Mouse (Mus musculus): Measurements from ENCODE around the gene Rinl. TPM values are rescaled to one million over a fixed set of nuclear protein-coding genes. Genes with fewer than 3 reads are reported as not detected.
A peak's percentile ranks its signal among the peaks of the same experiment; 100 is the strongest.

Rinl gene
- total and polyA plus RNA-seq, 3 experiments = 46.1 to 65.5 (median 60.6) TPM

- no peak for DNase-seq (ENCODE audit: extremely low read depth)
- TF ChIP-seq MAFK (IDR thresholded peaks at IDR 0.05; ENCODE audit: insufficient replicate concordance, low read length) = no peak
- TF ChIP-seq GABPA (IDR thresholded peaks at IDR 0.05; ENCODE audit: insufficient replicate concordance, low read depth, low read length) = no peak
- TF ChIP-seq IRF4 (IDR thresholded peaks at IDR 0.05; ENCODE audit: low read depth, low read length) = no peak
- no peak for TF ChIP-seq KAT2A (IDR thresholded peaks at IDR 0.05; ENCODE audit: insufficient replicate concordance, low read length)
- no peak for TF ChIP-seq UBTF (IDR thresholded peaks at IDR 0.05; ENCODE audit: low read depth, low read length)
- Histone ChIP-seq H3K27ac (ENCODE audit: insufficient read depth, low read depth) (peak overlapping the region; percentile 65), H3K9me3 (replicated peaks; ENCODE audit: low read length) (no peaks in the 10 kb centered on the region), H3K27me3 (replicated peaks) (no peaks in the 10 kb centered on the region), H3K36me3 (replicated peaks in 1 of 2; ENCODE audit: control insufficient read depth in 1 of 2, insufficient read depth in 1 of 2, low read length in 1 of 2) (peaks cover 91 to 97% of the 10 kb centered on the region in 2 experiments), H3K4me2 (ENCODE audit: insufficient read depth, low read depth, poor library complexity, severe bottlenecking) (no peak overlapping the region; the same call in 1 of the 2 replicates), H3K79me2 (replicated peaks; ENCODE audit: control insufficient read depth, extremely low read depth, insufficient read depth, poor library complexity, severe bottlenecking) (peaks cover 61% of the 10 kb centered on the region), H3K4me3 (replicated peaks in 1 of 3; ENCODE audit: low read depth in 2 of 3, low read length in 2 of 3, poor library complexity in 1 of 3) (peak overlapping the region in 2 of 3 experiments; percentile 22 to 49), H3K9ac (ENCODE audit: insufficient read depth, low read depth) (peak overlapping the region; percentile 33; the same call in 1 of the 2 replicates), H3K4me1 (ENCODE audit: control insufficient read depth in 1 of 2, insufficient read depth in 2 of 2) (peaks cover 40 to 95% of the 10 kb centered on the region in 2 experiments)
- dilution Hi-C loops (cut with MboI; ENCODE audit: extremely low pct_ligation_motif_present, extremely low pct_unique_long_range_greater_than_20kb, low sequenced_read_pairs) = no loop called here
- in situ Hi-C loops (cut with MboI; ENCODE audit: low pct_ligation_motif_present, low pct_unique_long_range_greater_than_20kb, low sequenced_read_pairs) = no loop called here
These were observed 29.2 kb downstream of the Rinl start for GRCm38 (mm10) chr7:28817957-28818356.

- Histone ChIP-seq H3K36me3 (replicated peaks in 1 of 2; ENCODE audit: control insufficient read depth in 1 of 2, insufficient read depth in 1 of 2, low read length in 1 of 2) (peaks cover 86 to 96% of the 10 kb centered on the region in 2 experiments), H3K4me1 (ENCODE audit: control insufficient read depth in 1 of 2, insufficient read depth in 2 of 2) (peaks cover 43 to 95% of the 10 kb centered on the region in 2 experiments), H3K79me2 (replicated peaks; ENCODE audit: control insufficient read depth, extremely low read depth, insufficient read depth, poor library complexity, severe bottlenecking) (peaks cover 57% of the 10 kb centered on the region), H3K27me3 (replicated peaks) (no peaks in the 10 kb centered on the region), H3K4me3 (replicated peaks in 1 of 3; ENCODE audit: low read depth in 2 of 3, low read length in 2 of 3, poor library complexity in 1 of 3) (peak overlapping the region in 2 of 3 experiments; percentile 22 to 49), H3K9me3 (replicated peaks; ENCODE audit: low read length) (no peaks in the 10 kb centered on the region), H3K27ac (ENCODE audit: insufficient read depth, low read depth) (peak overlapping the region; percentile 65; the same call in 1 of the 2 replicates), H3K4me2 (ENCODE audit: insufficient read depth, low read depth, poor library complexity, severe bottlenecking) (no peak overlapping the region), H3K9ac (ENCODE audit: insufficient read depth, low read depth) (no peak overlapping the region)
- no peak for DNase-seq (ENCODE audit: extremely low read depth)
- in situ Hi-C loops (cut with MboI; ENCODE audit: low pct_ligation_motif_present, low pct_unique_long_range_greater_than_20kb, low sequenced_read_pairs) (no loop called here), dilution Hi-C loops (cut with MboI; ENCODE audit: extremely low pct_ligation_motif_present, extremely low pct_unique_long_range_greater_than_20kb, low sequenced_read_pairs) (no loop called here)
- TF ChIP-seq NRF1 (IDR thresholded peaks at IDR 0.05; ENCODE audit: low read depth, low read length) = no peak
- TF ChIP-seq MAZ (IDR thresholded peaks at IDR 0.05; ENCODE audit: low read depth, low read length) = no peak
- TF ChIP-seq ELF1 (IDR thresholded peaks at IDR 0.05; ENCODE audit: low read depth, low read length) = no peak
- TF ChIP-seq POLR2A (IDR thresholded peaks at IDR 0.05; ENCODE audit: low read depth, low read length) = no peak
- no peak for TF ChIP-seq MXI1 (IDR thresholded peaks at IDR 0.05; ENCODE audit: low read depth, low read length)
- no peak for TF ChIP-seq USF1 (IDR thresholded peaks at IDR 0.05; ENCODE audit: low read depth, low read length)
- no peak for TF ChIP-seq BHLHE40 (IDR thresholded peaks at IDR 0.05; ENCODE audit: low read depth, low read length)
- TF ChIP-seq ZKSCAN1 (IDR thresholded peaks at IDR 0.05; ENCODE audit: borderline replicate concordance, low read depth, low read length) = no peak
- no peak for TF ChIP-seq ZNF384 (IDR thresholded peaks at IDR 0.05; ENCODE audit: low read depth, low read length)
- TF ChIP-seq ZMIZ1 (IDR thresholded peaks at IDR 0.05; ENCODE audit: low read depth, low read length) = no peak
- no peak for TF ChIP-seq IRF4 (IDR thresholded peaks at IDR 0.05; ENCODE audit: low read depth, low read length)
- no peak for TF ChIP-seq JUN (IDR thresholded peaks at IDR 0.05; ENCODE audit: insufficient read depth, low read depth, low read length)
- no peak for TF ChIP-seq PAX5 (IDR thresholded peaks at IDR 0.05; ENCODE audit: low read length)
These were observed 29.7 kb downstream of the Rinl start for GRCm38 (mm10) chr7:28818436-28818835.
